Mouse (Mus musculus) embryonic facial prominence, embryonic 11.5 days (tissue): ENCODE data around the gene Tnpo2. TPM values are rescaled to one million over a fixed set of nuclear protein-coding genes. Genes with fewer than 3 reads are reported as not detected.

ENCODE experiments used
- ATAC-seq: fragments of 200-750 bp; cut with Nextera tagmentation; replicated peaks from 2 replicates; pipeline ENCODE4 v1.8.0; 2017; ENCODE audit warnings: low read depth; ENCODE audit not compliant: insufficient number of reproducible peaks, low FRiP score, low TSS enrichment
- DNase-seq: peaks from one replicate; pipeline ENCODE4 v3.0.0-alpha.2; 2015; ENCODE audit warnings: low spot score
- H3K27ac ChIP-seq: fragments of 300-500 bp; sonication (generic); replicated peaks from 2 replicates; pipeline ENCODE4 v1.5.1; 2014; ENCODE audit warnings: mild to moderate bottlenecking, low read depth, low read length, control low read depth
- H3K27me3 ChIP-seq: fragments of 300-500 bp; sonication (generic); 2 replicates; pipeline ENCODE4 v1.6.1; 2014; ENCODE audit warnings: mild to moderate bottlenecking, low read length, moderate library complexity, mixed read lengths; ENCODE audit not compliant: control insufficient read depth, insufficient read depth
- H3K36me3 ChIP-seq: fragments of 300-500 bp; sonication (generic); replicated peaks from 2 replicates; pipeline ENCODE4 v1.6.1; 2014; ENCODE audit warnings: low read depth, mild to moderate bottlenecking, low read length, moderate library complexity, mixed read lengths; ENCODE audit not compliant: control insufficient read depth, insufficient read depth
- H3K4me1 ChIP-seq: fragments of 300-500 bp; sonication (generic); 2 replicates; pipeline ENCODE4 v1.6.1; 2014; ENCODE audit warnings: low read length, mixed read lengths; ENCODE audit not compliant: control insufficient read depth, insufficient read depth
- H3K4me2 ChIP-seq: fragments of 300-500 bp; sonication (generic); 2 replicates; pipeline ENCODE4 v1.6.1; 2014; ENCODE audit warnings: low read depth, mild to moderate bottlenecking, control low read depth, low read length, moderate library complexity
- H3K4me3 ChIP-seq: fragments of 300-500 bp; sonication (generic); 2 replicates; pipeline ENCODE4 v1.5.1; 2014; ENCODE audit warnings: low read depth, low read length, control low read depth
- H3K9ac ChIP-seq: fragments of 300-500 bp; sonication (generic); replicated peaks from 2 replicates; pipeline ENCODE4 v1.6.1; 2014; ENCODE audit warnings: mild to moderate bottlenecking, control low read depth, low read length
- H3K9me3 ChIP-seq: fragments of 300-500 bp; sonication (generic); replicated peaks from 2 replicates; pipeline ENCODE4 v1.6.1; 2016; ENCODE audit warnings: mild to moderate bottlenecking, low read length, inconsistent platforms, mixed read lengths; ENCODE audit not compliant: control insufficient read depth
- WGBS: fragments of 180-500 bp; shearing (Covaris S2); extraction: QIAGEN DNeasy Blood & Tissue Kit; methylation state at CpG from one replicate; pipeline ENCODE4 v1.1.7; 2014; 5-methylcytosine and 5-hydroxymethylcytosine counted together
- polyA plus RNA-seq: library from polyadenylated mRNA; unstranded; fragments of >200 nt; fragmentation: Nextera tagmentation; extraction: Ambion mirVana; gene quantifications from 2 replicates; pipeline ENCODE4 v1.2.1, GENCODE M21; 2014

Tnpo2 gene
- polyA plus RNA-seq, 1 experiment from 2014 or later: 17.0 TPM

DNA sequence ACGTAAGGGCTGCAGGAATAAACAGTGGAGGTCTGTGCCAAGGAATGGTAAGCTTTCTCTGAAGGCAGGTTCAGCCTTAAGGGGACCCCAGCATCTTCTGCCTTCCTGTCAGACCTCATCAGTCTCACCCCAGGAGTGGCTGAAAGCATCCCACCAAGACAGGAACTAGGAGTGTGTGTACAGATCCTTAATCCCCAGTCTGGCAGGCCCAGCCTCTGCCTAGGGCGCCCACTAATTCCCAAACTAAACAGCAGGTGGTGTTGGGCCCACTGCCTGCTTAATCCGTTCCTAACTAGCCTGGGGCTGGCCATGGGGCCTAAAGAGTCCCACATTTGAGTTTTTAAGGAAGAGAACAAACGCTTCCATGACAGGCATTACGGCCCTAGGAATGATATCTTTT is 19.5 kb upstream of the Tnpo2 start:
- H3K4me2 ChIP-seq: no peak overlapping the region
- H3K9ac ChIP-seq: no peak overlapping the region
- no peaks in the 10 kb centered on the region for H3K9me3 ChIP-seq
- no peaks in the 10 kb centered on the region; the same call in 1 of the 2 replicates for H3K36me3 ChIP-seq
- peaks cover 9% of the 10 kb centered on the region for H3K27me3 ChIP-seq
- H3K4me1 ChIP-seq: no peaks in the 10 kb centered on the region; the same call in 1 of the 2 replicates
- H3K27ac ChIP-seq: no peak overlapping the region
- DNase-seq (no peak), ATAC-seq (no peak)
- no peak overlapping the region for H3K4me3 ChIP-seq
- 31% methylated on average over 5 of the region's 5 CpGs for WGBS

DNA sequence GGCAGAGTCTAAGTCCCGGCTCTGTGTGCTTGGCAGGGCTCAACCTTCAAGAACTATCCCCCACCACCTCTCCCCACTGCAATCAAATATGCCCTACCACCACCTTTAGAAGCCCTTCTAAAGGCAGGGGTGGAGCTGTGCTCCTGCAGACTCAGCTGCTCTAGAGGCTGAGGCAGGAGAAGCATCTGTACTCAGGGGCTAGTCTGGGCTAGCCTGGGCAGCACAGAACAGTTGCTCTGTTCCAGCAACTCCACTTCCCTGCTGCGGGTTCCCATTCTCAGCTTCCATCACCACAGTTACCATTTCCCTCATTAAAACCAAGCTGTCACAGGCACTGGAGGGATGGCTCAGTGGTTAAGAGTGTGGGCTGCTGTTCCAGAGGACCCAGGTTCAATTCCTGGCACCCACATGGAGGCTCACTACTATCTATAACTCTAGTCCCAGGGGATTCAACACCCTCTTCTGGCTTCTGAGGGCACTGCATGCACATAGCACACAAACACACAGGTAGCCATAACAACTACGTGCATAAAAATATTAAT is 15.1 kb upstream of the Tnpo2 start:
- Histone ChIP-seq H3K4me1 (peaks cover 4% of the 10 kb centered on the region; the same call in 1 of the 2 replicates), H3K27ac (no peak overlapping the region), H3K4me2 (no peak overlapping the region), H3K36me3 (peaks cover 2% of the 10 kb centered on the region; the same call in 1 of the 2 replicates), H3K4me3 (no peak overlapping the region), H3K27me3 (no peaks in the 10 kb centered on the region), H3K9ac (no peak overlapping the region), H3K9me3 (no peaks in the 10 kb centered on the region)
- 94% methylated on average over 3 of the region's 3 CpGs for WGBS
- ATAC-seq (no peak), DNase-seq (no peak)

DNA sequence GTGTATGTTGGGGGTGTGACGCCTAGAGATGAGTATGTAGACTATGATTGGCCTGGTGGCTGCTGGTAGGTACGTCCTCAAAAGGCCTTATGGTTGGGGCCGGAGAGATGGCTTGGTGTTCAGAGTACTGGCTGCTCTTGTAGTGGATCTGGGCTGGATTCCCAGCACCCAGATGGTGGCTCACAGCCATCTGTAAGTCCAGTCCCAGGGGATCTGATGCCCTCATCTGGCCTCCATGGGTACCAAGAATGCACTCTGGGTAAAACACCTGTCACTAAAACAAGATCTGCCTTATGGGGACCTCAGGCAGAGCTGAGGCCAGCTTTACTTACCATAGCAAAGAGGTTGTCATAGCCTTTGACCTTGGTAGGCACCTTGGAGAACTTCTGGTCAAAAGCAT is 12.9 kb upstream of the Tnpo2 start:
- Histone ChIP-seq H3K27ac (no peak overlapping the region), H3K27me3 (no peaks in the 10 kb centered on the region), H3K4me2 (no peak overlapping the region), H3K4me3 (no peak overlapping the region), H3K9ac (no peak overlapping the region), H3K4me1 (peaks cover 4% of the 10 kb centered on the region; the same call in 1 of the 2 replicates), H3K36me3 (peaks cover 2% of the 10 kb centered on the region; the same call in 1 of the 2 replicates), H3K9me3 (no peaks in the 10 kb centered on the region)
- ATAC-seq (no peak), DNase-seq (no peak)
- 87% methylated on average over 3 of the region's 3 CpGs for WGBS

DNA sequence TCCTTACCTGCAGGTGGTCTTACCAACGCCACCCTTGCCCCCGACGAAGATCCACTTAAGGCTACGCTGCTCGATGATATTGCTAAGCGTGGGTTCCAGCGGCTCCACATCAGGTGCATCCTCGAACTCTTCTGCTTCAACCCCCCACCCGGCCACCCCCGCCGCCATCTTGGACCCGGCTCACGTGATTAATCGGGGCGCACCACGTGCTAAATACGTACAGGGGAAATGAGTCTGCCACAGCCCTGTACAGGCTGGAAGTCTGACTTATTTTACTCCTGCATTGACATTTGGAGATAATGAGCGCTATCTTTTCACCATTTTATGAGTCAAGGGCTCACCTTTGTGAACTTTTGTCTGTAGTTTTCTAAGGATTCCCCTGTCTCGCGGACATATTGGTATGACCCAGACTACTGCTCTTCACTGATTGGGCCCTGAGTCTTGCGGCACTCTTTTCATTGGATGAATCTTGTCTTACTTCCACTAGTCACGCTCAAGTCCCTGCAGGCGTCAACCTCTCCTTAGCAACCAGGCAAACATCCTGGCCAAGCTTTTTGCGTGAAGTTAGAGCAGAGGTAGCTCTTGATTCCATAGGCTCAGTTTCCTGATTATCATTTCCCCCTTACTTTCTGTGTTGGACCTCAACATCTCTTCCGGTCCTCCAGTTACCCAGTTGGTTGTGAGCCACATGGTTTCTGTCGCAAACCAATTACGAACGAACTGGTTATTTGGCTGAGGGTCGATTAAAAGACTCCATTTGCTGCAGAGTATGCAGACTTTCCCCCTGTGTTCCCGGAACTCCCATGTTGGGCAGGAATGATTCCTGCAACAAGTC is 11.4 kb upstream of the Tnpo2 start, which contains the start of gene Asna1:
Asna1 (minus strand) TSS at position 184 of the 835 bp plus-strand sequence.
- Histone ChIP-seq H3K27me3 (no peaks in the 10 kb centered on the region), H3K9ac (peak within 1 kb of the TSS; percentile 76), H3K36me3 (peaks cover 2% of the 10 kb centered on the region; the same call in 1 of the 2 replicates), H3K4me3 (peak within 1 kb of the TSS; percentile 88), H3K4me2 (peak within 1 kb of the TSS; percentile 87), H3K4me1 (peaks cover 4% of the 10 kb centered on the region; the same call in 1 of the 2 replicates), H3K27ac (peak within 1 kb of the TSS; percentile 41; the same call in 1 of the 2 replicates), H3K9me3 (no peaks in the 10 kb centered on the region)
- DNase-seq: peak; percentile 93
- peak; percentile 86 for ATAC-seq
- WGBS: 7% methylated on average over 30 of the region's 30 CpGs

DNA sequence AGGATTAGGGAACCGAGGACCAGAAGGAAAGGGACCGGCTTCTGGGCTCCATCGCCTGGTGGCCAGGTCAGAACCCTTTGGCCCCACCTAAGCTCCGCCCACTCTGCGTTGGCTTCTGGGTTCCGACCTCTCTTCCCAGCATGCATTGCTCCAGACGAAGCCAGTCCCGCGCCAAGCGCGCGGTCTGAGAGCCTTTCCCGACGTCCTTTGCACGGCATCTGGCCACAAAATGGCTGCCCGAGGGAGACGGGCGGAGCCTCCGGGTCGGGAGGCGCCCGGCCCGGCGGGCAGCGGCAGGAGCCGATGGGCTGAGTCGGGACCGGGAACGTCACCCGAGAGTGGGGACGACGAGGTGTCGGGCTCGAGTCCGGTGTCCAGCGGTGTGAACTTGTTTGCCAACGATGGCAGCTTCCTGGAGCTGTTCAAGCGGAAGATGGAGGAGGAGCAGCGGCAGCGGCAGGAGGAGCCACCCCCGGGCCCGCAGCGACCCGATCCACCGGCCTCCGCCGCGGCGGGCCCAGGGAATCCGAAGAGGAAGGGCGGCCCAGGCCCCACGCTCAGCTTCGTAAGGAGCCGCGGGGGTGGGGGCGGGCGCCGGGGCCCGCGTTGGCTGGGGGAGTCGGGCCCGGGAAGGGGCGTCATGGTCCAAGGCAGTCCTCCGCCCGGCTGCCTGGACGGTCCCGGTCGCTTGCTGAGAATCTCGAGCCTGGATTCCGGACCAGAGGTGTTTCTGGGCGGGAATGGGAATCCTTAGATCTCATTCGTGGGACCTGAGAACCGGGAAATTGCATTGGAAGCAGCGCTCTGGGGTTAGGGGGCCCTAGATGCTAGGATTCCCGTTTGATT is 9.8 kb upstream of the Tnpo2 start, which contains the start of gene Trir:
Trir (plus strand) TSS at position 154 of the 846 bp plus-strand sequence.
- Histone ChIP-seq H3K9ac (peak within 1 kb of the TSS; percentile 99), H3K4me1 (peaks cover 4% of the 10 kb centered on the region; the same call in 1 of the 2 replicates), H3K27me3 (no peaks in the 10 kb centered on the region), H3K27ac (peak within 1 kb of the TSS; percentile 80), H3K4me3 (peak within 1 kb of the TSS; percentile 98), H3K9me3 (no peaks in the 10 kb centered on the region), H3K4me2 (peak within 1 kb of the TSS; percentile 59), H3K36me3 (peaks cover 2% of the 10 kb centered on the region; the same call in 1 of the 2 replicates)
- WGBS: under 1% methylated on average over 69 of the region's 75 CpGs
- peak; percentile 67; the same call in 1 of the 2 replicates for ATAC-seq
- DNase-seq: peak; percentile 97

DNA sequence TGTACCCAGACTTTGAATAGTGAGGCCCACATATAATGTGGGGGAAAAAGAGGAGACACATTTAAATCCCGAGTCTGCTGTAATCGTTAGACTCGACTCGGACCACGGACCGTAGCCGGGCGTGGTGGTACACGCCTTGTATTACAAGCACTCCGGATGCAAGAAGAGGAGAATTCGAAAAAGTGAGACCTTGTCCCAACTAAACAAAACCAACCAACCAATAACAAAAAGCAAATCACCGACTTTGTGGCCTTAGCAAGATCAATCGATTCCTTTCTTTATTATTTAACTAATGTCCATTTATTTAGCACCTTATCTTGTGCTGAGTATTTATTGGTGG is 9.2 kb upstream of the Tnpo2 start:
- ATAC-seq (no peak), DNase-seq (no peak)
- H3K36me3 ChIP-seq: peaks cover under 1% of the 10 kb centered on the region; the same call in 1 of the 2 replicates
- H3K9ac ChIP-seq: peak overlapping the region; percentile 99
- peaks cover 4% of the 10 kb centered on the region; the same call in 1 of the 2 replicates for H3K4me1 ChIP-seq
- peak overlapping the region; percentile 98 for H3K4me3 ChIP-seq
- peak overlapping the region; percentile 59 for H3K4me2 ChIP-seq
- WGBS: under 1% methylated on average over 13 of the region's 13 CpGs
- H3K27ac ChIP-seq: peak overlapping the region; percentile 80
- no peaks in the 10 kb centered on the region for H3K9me3 ChIP-seq
- H3K27me3 ChIP-seq: no peaks in the 10 kb centered on the region

DNA sequence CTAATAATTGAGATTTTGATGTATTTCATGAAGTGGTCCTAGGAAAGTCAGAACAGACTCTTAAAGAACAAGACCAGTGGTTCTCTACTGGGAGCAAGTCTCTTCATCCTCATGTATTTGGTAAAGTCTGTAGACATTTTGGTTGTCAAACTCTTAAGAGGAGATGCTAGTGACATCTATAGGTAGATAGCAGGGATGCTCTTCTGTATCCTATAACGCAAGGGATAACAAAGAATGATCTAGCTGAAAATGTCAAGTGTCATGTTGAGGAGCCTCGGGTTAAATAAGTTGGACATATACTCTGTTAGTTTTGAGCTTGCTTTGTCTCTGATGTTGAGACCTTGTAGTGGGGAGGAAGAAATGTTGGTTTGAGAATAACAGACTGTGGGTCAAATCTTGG is 8.8 kb upstream of the Tnpo2 start:
- peak overlapping the region; percentile 99; the same call in 1 of the 2 replicates for H3K9ac ChIP-seq
- H3K4me1 ChIP-seq: peaks cover 4% of the 10 kb centered on the region; the same call in 1 of the 2 replicates
- no peak overlapping the region for H3K27ac ChIP-seq
- no peaks in the 10 kb centered on the region; the same call in 1 of the 2 replicates for H3K36me3 ChIP-seq
- peak overlapping the region; percentile 98 for H3K4me3 ChIP-seq
- H3K4me2 ChIP-seq: peak overlapping the region; percentile 59
- ATAC-seq: no peak
- 37% methylated on average over 2 of the region's 2 CpGs for WGBS
- no peak for DNase-seq
- H3K27me3 ChIP-seq: no peaks in the 10 kb centered on the region
- H3K9me3 ChIP-seq: no peaks in the 10 kb centered on the region
